Mouse (Mus musculus) c-Kit-negative CD71-positive TER-119-positive erythroid progenitor cells, embryonic 14.5 days (primary cell): ENCODE measurements around the gene Tmem117.

ENCODE experiments used
- DNase-seq: peaks from one replicate; pipeline ENCODE4 v3.0.0-alpha.2; 2013; ENCODE audit warnings: low read depth, low spot score

Gene Tmem117

GRCm38 (mm10) chr15:94770832-94771578, 142.0 kb downstream of the Tmem117 start:
- no peak for DNase-seq

- no peak for DNase-seq
Observed at GRCm38 (mm10) chr15:94771691-94772090, 142.7 kb downstream of the Tmem117 start.

- DNase-seq, result no peak
Observed at GRCm38 (mm10) chr15:94776119-94777069, 147.4 kb downstream of the Tmem117 start.

- DNase-seq, result no peak
Observed at GRCm38 (mm10) chr15:94781556-94781955, 152.5 kb downstream of the Tmem117 start.

GRCm38 (mm10) chr15:94793455-94793854, 164.4 kb downstream of the Tmem117 start:
- DNase-seq, result no peak

GRCm38 (mm10) chr15:94795484-94795883, 166.5 kb downstream of the Tmem117 start:
- no peak for DNase-seq

GRCm38 (mm10) chr15:94798236-94798635, 169.2 kb downstream of the Tmem117 start:
- DNase-seq, result no peak

- no peak for DNase-seq
Observed at GRCm38 (mm10) chr15:94801462-94801861, 172.4 kb downstream of the Tmem117 start.

- no peak for DNase-seq
Observed at GRCm38 (mm10) chr15:94802820-94803219, 173.8 kb downstream of the Tmem117 start.

GRCm38 (mm10) chr15:94803624-94804342, 174.8 kb downstream of the Tmem117 start:
- no peak for DNase-seq

- no peak for DNase-seq
Observed at GRCm38 (mm10) chr15:94806005-94806404, 177.0 kb downstream of the Tmem117 start.

- DNase-seq, result no peak
Observed at GRCm38 (mm10) chr15:94811550-94811949, 182.5 kb downstream of the Tmem117 start.

- no peak for DNase-seq
Observed at GRCm38 (mm10) chr15:94814213-94815100, 185.4 kb downstream of the Tmem117 start.

- no peak for DNase-seq
Observed at GRCm38 (mm10) chr15:94835634-94836033, 206.6 kb downstream of the Tmem117 start.

- DNase-seq, result no peak
Observed at GRCm38 (mm10) chr15:94838646-94839045, 209.6 kb downstream of the Tmem117 start.

- no peak for DNase-seq
Observed at GRCm38 (mm10) chr15:94847501-94847900, 218.5 kb downstream of the Tmem117 start.

GRCm38 (mm10) chr15:94859641-94860040, 230.6 kb downstream of the Tmem117 start:
- no peak for DNase-seq

GRCm38 (mm10) chr15:94861173-94861572, 232.1 kb downstream of the Tmem117 start:
- DNase-seq, result no peak

GRCm38 (mm10) chr15:94864134-94864533, 235.1 kb downstream of the Tmem117 start:
- no peak for DNase-seq

- no peak for DNase-seq
Observed at GRCm38 (mm10) chr15:94868372-94868771, 239.3 kb downstream of the Tmem117 start.

- no peak for DNase-seq
Observed at GRCm38 (mm10) chr15:94885026-94885425, 256.0 kb downstream of the Tmem117 start.
